Mouse (Mus musculus): ENCODE results near the gene Lix1. TPM values are rescaled to one million over a fixed set of nuclear protein-coding genes. Genes with fewer than 3 reads are reported as not detected.

Lix1 gene
- polyA plus RNA-seq, 1 experiment from 2014 or later, result 0.25 TPM

DNA sequence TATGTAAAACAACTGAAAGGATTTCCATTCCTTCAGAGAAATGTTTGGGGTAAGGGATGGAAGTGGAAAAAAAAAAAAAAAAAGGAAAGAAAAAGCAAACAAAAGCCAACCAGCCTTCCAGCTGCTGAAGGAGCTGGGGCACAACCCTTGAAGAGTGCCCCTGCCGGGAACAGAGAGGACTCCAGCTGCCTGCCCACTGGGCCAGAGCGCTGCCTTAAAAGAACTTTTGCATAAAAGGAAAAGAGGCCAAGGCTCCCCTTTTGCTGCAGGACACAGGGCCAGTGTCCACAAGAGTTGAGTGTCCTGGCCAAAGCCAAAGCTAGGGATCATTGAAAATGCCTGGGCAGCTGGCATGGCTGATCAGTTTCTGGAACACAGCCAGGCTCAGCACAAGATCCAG, 7.1 kb downstream of the Lix1 start:
- Histone ChIP-seq H3K27ac (ENCODE audit: low read depth) (no peak overlapping the region), H3K36me3 (replicated peaks; ENCODE audit: insufficient read depth, low read length) (no peaks in the 10 kb centered on the region), H3K4me3 (ENCODE audit: low read depth, low read length) (no peak overlapping the region), H3K9me3 (ENCODE audit: low read length) (no peaks in the 10 kb centered on the region), H3K4me2 (ENCODE audit: low read depth, low read length) (no peak overlapping the region), H3K9ac (replicated peaks) (no peak overlapping the region), H3K4me1 (ENCODE audit: insufficient read depth) (no peaks in the 10 kb centered on the region), H3K27me3 (ENCODE audit: insufficient read depth, low read length) (no peaks in the 10 kb centered on the region)
- ATAC-seq (no peak), DNase-seq (no peak)
- WGBS (ENCODE audit: insufficient replicate concordance), result 46% methylated on average over 2 of the region's 2 CpGs
- TF ChIP-seq CTCF (IDR thresholded peaks at IDR 0.05; ENCODE audit: low read depth) (no peak), EP300 (IDR thresholded peaks at IDR 0.05; ENCODE audit: low read depth) (no peak)

DNA sequence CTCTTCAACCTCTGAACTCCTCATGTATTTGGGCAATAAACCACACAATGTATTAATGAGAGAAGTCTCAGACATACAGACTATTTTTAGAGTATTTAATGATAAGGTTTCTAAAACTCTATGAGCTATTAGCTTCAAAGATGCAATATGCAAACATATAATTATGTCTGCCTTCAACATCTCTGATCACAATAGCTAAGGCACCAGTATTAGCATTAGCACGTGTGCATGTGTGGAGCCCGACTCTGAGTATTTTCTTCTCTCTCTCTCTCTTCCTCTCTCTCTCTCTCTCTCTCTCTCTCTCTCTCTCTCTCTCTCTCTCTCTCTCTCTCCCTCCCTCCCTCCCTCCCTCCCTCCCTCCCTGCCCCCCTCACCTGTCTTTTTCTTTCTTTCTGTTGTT, 9.0 kb downstream of the Lix1 start:
- WGBS (ENCODE audit: insufficient replicate concordance), result 69% methylated on average over 2 of the region's 2 CpGs
- no peak for ATAC-seq

DNA sequence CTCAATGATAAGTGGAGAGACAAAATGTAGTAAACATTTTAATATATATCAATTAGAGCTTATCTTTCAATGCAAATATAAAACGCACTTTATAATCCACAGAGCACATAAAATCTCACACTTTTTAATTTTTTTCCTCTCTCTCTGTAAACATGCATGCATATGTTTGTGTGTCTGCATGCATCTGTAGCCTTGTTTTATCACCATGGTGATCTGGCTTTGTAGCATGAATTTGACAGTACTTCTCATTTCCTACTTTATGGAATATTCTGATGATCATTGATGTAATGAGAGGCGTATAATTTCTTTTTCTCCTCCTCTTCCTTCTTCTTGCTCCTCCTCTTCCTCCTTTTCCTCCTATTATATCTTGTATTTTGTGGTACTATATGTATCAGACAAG, 9.7 kb downstream of the Lix1 start:
- Histone ChIP-seq H3K4me3 (ENCODE audit: low read depth, low read length) (no peak overlapping the region), H3K4me2 (ENCODE audit: low read depth, low read length) (no peak overlapping the region), H3K9me3 (ENCODE audit: low read length) (no peaks in the 10 kb centered on the region), H3K9ac (replicated peaks) (no peak overlapping the region), H3K4me1 (ENCODE audit: insufficient read depth) (no peaks in the 10 kb centered on the region), H3K36me3 (replicated peaks; ENCODE audit: insufficient read depth, low read length) (no peaks in the 10 kb centered on the region), H3K27ac (ENCODE audit: low read depth) (no peak overlapping the region), H3K27me3 (ENCODE audit: insufficient read depth, low read length) (no peaks in the 10 kb centered on the region)
- TF ChIP-seq CTCF (IDR thresholded peaks at IDR 0.05; ENCODE audit: low read depth), result no peak
- no peak for TF ChIP-seq EP300 (IDR thresholded peaks at IDR 0.05; ENCODE audit: low read depth)
- no peak for DNase-seq
- ATAC-seq, result no peak
- 81% methylated on average over 2 of the region's 2 CpGs for WGBS (ENCODE audit: insufficient replicate concordance)

More for the DNA sequence above, 9.0 kb downstream of the Lix1 start:
- no peaks in the 10 kb centered on the region for H3K4me1 ChIP-seq (ENCODE audit: insufficient read depth)
- H3K27me3 ChIP-seq (ENCODE audit: insufficient read depth, low read length), result no peaks in the 10 kb centered on the region
- TF ChIP-seq EP300 (IDR thresholded peaks at IDR 0.05; ENCODE audit: low read depth) (no peak), CTCF (IDR thresholded peaks at IDR 0.05; ENCODE audit: low read depth) (no peak)
- no peak overlapping the region for H3K9ac ChIP-seq (replicated peaks)
- DNase-seq, result no peak
- H3K27ac ChIP-seq (ENCODE audit: low read depth), result no peak overlapping the region
- no peak overlapping the region for H3K4me3 ChIP-seq (ENCODE audit: low read depth, low read length)
- no peaks in the 10 kb centered on the region for H3K9me3 ChIP-seq (ENCODE audit: low read length)
- H3K4me2 ChIP-seq (ENCODE audit: low read depth, low read length), result no peak overlapping the region
- no peaks in the 10 kb centered on the region for H3K36me3 ChIP-seq (replicated peaks; ENCODE audit: insufficient read depth, low read length)

DNA sequence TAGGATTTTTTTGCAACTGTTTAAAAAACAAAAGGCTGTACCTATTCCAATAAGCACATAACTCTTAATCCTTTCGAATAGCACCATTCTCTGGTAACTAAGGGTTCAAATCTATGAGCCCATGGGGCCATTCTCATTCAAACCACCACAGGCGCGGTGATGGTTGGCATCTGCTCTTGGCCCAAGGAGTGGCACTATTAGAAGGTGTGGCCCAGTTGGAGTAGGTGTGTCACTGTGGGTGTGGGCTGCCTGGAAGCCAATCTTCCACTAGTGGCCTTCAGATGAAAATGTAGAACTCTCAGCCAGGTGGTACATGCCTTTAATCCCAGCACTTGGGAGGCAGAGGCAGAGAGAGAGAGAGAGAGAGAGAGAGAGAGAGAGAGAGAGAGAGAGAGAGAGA, 11.7 kb downstream of the Lix1 start:
- Histone ChIP-seq H3K27me3 (ENCODE audit: insufficient read depth, low read length) (no peaks in the 10 kb centered on the region), H3K4me2 (ENCODE audit: low read depth, low read length) (no peak overlapping the region), H3K27ac (ENCODE audit: low read depth) (no peak overlapping the region), H3K9ac (replicated peaks) (no peak overlapping the region), H3K9me3 (ENCODE audit: low read length) (no peaks in the 10 kb centered on the region), H3K36me3 (replicated peaks; ENCODE audit: insufficient read depth, low read length) (no peaks in the 10 kb centered on the region), H3K4me1 (ENCODE audit: insufficient read depth) (no peaks in the 10 kb centered on the region), H3K4me3 (ENCODE audit: low read depth, low read length) (no peak overlapping the region)
- no peak for TF ChIP-seq CTCF (IDR thresholded peaks at IDR 0.05; ENCODE audit: low read depth)
- no peak for TF ChIP-seq EP300 (IDR thresholded peaks at IDR 0.05; ENCODE audit: low read depth)
- ATAC-seq (no peak), DNase-seq (no peak)
- WGBS (ENCODE audit: insufficient replicate concordance), result 90% methylated on average over 3 of the region's 3 CpGs

DNA sequence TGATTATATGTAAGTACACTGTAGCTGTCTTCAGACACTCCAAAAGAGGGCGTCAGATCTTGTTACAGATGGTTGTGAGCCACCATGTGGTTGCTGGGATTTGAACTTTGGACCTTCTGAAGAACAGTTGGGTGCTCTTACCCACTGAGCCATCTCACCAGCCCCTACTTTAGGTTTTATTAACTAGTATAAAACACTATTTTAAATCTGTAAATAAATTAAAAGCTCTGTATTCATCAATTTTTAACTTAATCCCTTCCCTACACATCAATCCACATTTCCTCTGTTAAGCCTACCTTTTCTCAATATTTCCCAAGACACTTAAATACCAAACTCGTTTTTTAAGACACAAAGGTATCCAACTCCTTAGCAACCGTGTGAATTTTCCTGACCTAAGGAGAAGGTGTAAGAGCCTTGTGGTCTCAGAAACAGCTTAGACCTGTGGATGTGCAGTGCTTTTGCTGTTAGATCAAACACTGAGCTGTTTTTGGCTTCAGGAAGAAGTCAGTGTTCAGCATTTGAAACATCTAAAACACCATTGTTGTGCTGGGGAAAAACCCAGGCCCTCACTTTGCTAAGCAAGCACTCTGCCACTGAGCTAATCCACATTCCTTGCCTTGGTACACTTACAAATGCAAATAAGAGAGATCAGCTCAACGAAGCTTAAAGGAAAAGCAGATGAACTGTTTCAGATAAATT, 22.3 kb downstream of the Lix1 start:
- TF ChIP-seq CTCF (IDR thresholded peaks at IDR 0.05; ENCODE audit: low read depth), result no peak
- TF ChIP-seq EP300 (IDR thresholded peaks at IDR 0.05; ENCODE audit: low read depth), result no peak
- ATAC-seq (no peak), DNase-seq (no peak)
- H3K9ac ChIP-seq (replicated peaks), result no peak overlapping the region
- no peak overlapping the region for H3K4me3 ChIP-seq (ENCODE audit: low read depth, low read length)
- WGBS (ENCODE audit: insufficient replicate concordance), result 36% methylated on average over 4 of the region's 4 CpGs
- no peaks in the 10 kb centered on the region for H3K36me3 ChIP-seq (replicated peaks; ENCODE audit: insufficient read depth, low read length)
- no peaks in the 10 kb centered on the region for H3K27me3 ChIP-seq (ENCODE audit: insufficient read depth, low read length)
- no peaks in the 10 kb centered on the region for H3K9me3 ChIP-seq (ENCODE audit: low read length)
- H3K4me2 ChIP-seq (ENCODE audit: low read depth, low read length), result no peak overlapping the region
- H3K4me1 ChIP-seq (ENCODE audit: insufficient read depth), result no peaks in the 10 kb centered on the region
- H3K27ac ChIP-seq (ENCODE audit: low read depth), result no peak overlapping the region

DNA sequence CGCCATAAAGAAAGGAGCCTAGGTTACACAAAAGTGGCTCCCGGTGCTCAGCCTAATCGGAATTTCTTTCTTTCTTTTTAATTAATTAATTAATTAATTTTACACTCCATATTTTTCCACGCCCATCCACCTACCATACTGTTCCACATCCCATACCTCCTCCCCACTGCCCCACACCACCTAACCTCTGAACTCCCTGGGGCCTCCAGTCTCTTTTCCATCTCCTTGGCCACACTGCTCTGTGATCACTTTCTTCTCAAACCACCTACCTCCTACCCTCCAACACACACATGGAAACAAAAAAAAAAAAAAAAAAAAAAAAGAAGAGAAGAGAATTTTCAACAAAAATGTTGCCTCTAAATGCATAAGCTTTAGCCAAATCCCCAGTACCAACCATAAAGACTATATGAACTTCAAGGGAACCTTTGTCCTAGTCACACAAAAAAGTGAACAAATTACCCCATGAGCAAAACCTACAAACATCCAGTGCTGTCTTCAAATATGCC, 22.9 kb downstream of the Lix1 start:
- no peak for DNase-seq
- WGBS (ENCODE audit: insufficient replicate concordance), result 62% methylated on average over 4 of the region's 4 CpGs
- no peak overlapping the region for H3K27ac ChIP-seq (ENCODE audit: low read depth)
- no peak overlapping the region for H3K4me2 ChIP-seq (ENCODE audit: low read depth, low read length)
- no peaks in the 10 kb centered on the region for H3K36me3 ChIP-seq (replicated peaks; ENCODE audit: insufficient read depth, low read length)
- no peak for ATAC-seq
- no peak for TF ChIP-seq CTCF (IDR thresholded peaks at IDR 0.05; ENCODE audit: low read depth)
- no peak for TF ChIP-seq EP300 (IDR thresholded peaks at IDR 0.05; ENCODE audit: low read depth)
- H3K4me3 ChIP-seq (ENCODE audit: low read depth, low read length), result no peak overlapping the region
- H3K9me3 ChIP-seq (ENCODE audit: low read length), result no peaks in the 10 kb centered on the region
- no peaks in the 10 kb centered on the region for H3K4me1 ChIP-seq (ENCODE audit: insufficient read depth)
- H3K27me3 ChIP-seq (ENCODE audit: insufficient read depth, low read length), result no peaks in the 10 kb centered on the region
- H3K9ac ChIP-seq (replicated peaks), result no peak overlapping the region

Data from liver, postnatal 0 days (tissue).